Mouse (Mus musculus): ENCODE measurements around the gene Abhd4. TPM values are rescaled to one million over a fixed set of nuclear protein-coding genes. Genes with fewer than 3 reads are reported as not detected.

Gene Abhd4
- 10 to 100 TPM; 65.0 to 65.1 TPM for total RNA-seq (2021)

DNA sequence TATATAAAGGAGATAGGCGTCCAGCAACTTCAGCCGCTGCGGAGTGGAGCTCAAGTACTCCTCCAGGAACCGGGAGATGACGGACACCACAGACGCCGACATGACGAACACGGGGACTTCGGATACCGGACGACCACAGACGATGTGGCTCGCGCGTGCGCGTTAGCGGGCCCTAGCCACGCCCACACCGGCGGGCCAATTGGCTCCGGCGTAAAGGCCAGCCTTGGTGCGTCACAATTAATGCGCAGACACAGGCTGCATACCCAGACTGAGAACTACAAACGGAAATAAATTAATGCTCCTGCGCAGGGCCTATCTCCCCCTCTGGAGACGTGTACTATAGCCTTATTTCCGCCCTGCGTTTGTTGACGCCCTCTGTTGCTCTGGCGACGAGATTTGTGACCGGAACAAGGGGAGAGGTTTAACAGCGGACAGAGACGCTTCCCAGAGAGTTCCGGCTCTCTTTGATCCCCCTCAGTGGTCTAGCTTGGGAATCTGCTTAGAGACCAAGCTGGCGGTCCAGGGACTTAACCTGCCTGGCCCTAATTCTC is at the start of gene Abhd4, which contains the start of gene Dad1:
Gene Abhd4, plus strand, starts transcription at position 448 of the 551 bp plus-strand sequence.
Gene Dad1, minus strand, starts transcription at position 364 of the 551 bp plus-strand sequence.
- peak; percentile 99 for DNase-seq

DNA sequence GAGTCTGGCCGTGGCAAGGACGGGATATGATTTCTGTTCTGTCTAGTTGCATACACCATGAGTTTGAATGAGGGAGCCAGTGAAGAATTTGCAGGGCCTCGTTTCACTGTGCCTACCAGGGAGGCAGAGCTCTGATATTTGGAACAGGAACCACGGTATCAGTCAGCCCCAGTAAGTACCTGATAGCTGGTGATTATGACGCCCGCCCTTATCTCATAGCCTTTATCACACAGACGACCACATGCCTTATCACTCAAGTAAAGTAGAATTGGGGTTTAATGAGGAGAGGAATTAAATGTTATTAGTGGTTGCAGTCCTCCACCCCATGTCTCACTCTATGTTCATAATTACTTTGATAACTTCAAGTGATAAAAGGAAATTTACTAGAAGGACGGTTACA is 49.7 kb upstream of the Abhd4 start:
- DNase-seq, result no peak

DNA sequence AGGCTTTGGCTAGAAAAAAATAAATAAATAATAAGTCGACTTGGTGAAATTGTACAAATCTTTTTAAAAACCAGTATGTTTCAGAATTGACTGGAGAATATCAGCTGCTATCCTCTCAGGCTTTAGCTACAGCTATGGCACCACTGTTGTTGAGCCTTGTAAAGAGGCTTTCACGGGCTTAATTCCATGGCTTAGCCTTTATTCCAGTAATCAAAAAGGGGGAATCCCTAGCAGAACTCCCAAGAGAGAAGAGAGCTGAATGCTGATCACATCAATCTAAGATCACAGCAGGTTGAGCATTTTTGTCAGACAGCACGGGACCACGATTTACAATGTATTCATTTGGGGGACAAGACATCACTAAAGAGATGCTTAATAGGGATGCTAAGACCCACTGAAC is 49.2 kb upstream of the Abhd4 start:
- DNase-seq, result no peak

DNA sequence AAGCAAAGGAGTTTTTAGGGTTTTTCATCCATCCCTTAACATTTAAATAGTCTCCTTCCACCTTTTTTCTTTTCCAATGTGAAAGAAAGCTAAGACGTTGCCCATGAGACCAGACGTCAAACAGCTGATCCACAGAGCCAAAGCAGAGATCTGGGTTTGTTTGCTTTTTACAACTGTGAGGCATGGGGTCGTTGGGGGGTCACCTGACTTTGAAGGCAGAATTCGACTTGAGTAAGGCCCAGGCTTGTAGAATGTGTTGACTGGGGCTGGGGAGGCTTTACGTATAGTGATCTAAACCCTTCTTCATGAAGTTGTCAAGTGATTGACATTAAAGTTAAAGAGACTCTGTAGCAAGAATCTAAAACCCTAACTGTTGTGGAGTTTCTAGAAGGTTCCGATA is 48.1 kb upstream of the Abhd4 start:
- no peak for DNase-seq

DNA sequence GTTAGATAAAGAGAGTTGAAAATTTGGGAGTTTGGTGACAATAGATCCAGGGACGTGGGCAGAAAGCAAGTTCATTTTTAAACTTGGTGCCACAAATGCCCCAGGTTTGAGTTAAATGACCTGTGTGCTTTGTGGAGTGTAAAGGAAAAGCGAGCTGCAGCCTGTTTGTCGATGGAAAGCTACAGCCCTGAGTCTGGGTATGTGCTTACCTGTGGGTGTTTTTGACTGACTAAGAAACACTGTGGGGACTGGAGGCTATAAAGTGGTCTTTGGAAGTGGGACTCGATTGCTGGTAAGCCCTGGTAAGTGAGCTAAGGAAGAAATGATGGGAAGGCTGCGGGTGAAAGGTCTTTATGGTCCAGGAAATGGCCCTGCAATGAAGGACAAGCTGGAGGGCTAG is 47.7 kb upstream of the Abhd4 start:
- DNase-seq, result no peak

DNA sequence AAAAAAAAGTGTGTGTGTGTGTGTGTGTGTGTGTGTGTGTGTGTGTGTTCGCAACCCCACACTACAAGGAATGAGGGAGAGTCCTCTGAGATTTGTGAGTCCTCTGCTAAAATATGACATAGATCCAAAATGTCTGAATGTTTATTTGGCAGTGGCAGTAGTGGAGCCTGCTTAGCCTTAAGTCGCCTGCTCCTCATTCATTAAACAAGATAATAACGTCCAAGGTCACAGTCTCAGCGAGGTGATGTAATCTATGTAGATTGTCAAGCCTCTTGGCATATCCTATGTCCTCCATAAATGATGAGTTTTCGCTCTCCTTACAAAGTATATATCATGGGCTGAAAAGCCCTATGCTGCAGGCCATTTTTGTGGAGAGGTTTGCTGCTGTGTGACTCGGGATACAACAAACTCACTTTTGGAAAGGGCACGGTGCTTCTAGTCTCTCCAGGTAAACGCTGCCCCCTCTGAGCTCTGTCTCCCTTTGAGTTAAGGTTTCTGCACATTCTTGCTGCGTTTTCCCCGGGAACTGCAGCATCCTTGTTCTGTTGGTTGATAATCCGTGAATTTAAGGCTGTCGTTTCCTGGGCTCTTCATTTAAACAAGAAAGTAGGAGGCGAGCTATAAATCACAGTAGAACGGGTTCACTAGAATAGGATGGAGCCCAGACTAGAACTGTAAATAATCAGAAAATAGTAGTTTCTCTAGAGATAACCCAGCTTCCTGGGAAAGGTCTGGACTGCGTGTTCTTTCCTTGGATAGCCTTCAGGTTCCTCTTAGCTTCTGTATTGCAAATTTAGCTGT is 47.0 kb upstream of the Abhd4 start:
- no peak for DNase-seq

DNA sequence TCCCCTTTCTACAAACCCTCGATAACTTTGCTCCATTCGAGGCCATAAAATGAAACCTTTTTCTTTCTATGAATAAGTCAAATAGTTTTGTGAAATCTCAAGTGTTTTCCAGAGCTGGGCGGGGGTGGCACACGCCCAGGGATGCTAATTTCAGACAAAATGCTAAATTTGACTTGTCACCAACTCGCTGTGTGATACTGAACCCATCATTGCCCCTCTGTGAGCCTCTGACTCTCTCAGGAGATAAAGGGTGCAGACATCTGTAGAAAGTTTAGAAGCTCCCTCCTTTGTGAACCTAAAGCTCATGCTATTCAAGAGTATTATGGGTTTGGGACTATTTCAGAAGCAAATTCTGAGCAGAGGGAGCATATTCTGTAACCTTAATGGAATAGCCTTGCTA is 46.1 kb upstream of the Abhd4 start:
- DNase-seq, result no peak

DNA sequence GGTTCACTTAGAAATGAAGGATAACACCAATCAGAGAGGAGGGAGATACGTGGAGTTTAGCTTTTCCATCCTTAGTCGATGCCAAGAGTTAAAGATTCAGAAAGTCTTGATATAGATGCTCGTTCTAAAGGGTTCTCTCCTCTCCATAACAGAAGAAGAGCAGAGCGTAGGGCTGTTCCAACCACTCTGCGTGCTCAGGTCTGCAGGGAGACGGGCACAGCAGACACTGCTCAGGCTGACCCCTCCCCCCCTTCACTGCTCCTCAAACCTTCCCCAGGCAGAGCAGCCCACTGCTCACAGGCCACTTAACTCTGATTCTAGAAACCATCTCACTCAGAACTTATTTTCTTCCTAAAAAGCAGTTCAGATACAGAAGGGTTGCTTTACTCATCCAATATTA is 45.2 kb upstream of the Abhd4 start:
- no peak for DNase-seq

DNA sequence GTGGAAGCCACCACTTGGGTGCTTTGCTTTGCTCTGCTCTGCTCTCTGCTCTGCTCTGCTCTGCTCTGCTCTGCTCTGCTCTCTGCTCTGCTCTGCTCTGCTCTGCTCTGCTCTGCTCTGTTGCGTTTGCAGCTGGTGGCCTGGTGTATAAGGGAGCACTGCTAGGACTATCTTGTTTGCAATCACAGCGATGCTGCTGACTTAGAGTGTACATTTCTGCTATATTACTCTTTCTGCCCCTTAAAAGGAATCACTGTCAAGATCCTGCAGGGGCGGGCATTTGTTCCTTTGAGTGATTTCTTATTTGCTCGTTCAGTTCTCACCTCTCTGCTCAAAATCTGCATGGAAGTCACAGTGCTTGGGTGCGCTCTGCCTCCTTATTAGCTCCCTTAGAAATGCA is 44.1 kb upstream of the Abhd4 start:
- no peak for DNase-seq

DNA sequence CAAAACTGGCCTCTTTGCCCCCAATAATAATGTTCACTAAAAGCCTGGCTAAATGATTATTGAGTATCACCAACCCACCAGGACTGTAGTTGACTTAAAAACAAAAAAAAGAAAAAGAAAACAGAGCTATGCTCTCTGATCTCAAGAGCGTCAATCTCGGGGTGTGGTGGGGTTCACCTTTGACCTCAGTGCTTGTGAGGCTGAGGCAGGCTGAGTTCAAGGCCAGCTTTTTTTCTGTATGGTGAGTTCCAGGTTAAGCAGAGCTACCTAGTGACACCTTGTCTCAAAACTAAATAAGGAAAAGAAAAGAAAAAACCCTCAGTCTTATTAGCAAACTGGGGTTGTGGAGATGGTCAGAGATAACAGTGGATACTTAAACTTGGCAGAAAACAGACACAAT is 43.6 kb upstream of the Abhd4 start:
- no peak for DNase-seq

DNA sequence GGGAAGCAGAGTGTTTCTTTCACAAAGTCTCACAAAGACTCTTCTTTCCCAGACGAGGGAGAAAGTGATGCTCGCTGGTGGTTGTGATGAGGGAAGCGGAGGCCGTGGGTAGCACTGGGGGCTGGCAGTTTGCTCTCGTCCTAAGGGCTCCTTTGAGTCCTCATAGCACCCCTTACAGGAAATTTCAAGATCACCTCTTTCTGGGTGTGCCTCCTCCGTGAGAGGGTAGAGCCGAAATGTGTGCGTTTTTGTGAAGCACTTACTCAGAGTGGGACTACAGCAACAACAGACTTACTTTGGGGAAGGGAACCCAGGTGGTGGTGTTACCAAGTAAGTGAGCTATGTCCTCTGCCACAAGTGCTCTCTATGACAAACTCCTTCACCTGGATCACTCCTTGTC is 42.8 kb upstream of the Abhd4 start:
- DNase-seq, result no peak

DNA sequence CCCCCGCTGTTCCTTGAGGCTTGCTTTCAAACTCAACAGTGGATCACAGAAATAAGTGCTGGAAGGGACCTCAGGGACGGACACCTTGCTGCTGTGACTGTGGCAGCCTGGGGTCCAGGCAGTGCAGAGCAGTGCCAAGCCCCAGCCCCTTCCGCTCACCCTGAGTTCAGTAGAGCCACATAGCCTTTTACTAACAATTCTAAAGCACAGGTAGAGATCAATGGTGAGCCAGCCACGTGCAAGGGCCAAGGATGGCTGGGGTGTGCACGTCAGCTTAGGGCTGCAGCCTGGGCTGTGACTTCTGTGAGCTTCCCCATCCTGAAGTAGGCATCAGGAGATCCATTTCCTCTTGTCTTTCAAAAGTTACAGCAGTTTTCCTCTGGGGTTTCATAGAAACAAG is 42.2 kb upstream of the Abhd4 start:
- DNase-seq, result no peak

DNA sequence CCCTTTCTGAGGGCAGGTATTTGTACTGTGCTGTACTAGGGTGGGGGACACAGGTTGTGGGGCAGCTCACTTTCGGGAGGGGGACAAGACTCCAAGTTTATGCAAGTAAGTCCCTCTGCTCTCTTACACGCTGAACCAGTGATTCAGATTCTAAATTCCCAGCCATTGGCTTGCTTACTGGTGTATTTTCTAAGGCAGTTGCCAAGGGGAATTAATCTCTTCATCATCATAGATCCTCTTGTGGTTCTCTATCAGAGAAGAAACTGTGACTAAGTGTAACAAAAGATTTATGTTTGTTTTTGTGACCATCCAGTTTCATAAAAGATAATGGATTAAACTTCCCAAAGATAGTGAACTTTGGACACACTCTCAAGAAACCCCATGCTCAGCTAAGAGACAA is 40.3 kb upstream of the Abhd4 start:
- DNase-seq, result no peak

DNA sequence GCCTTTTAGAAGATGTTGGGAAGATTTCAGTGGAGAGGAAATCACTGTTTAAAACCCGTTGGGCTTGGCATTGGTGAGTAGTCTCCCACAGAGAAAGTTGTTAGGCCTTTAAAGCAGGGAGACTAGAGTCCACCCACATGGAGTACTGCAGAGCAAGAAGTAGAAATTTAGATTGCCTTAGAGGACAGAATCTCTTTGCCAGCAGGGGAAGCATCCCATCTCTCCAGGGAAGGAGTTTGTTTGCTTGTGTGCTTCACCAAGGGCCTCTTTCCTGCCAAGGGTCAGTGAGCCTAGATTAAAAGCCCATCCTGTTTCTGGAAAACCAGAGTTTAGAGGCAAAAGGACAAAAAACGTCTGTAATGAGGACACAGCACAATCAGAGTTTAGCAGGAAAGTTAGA is 39.5 kb upstream of the Abhd4 start:
- DNase-seq, result no peak

DNA sequence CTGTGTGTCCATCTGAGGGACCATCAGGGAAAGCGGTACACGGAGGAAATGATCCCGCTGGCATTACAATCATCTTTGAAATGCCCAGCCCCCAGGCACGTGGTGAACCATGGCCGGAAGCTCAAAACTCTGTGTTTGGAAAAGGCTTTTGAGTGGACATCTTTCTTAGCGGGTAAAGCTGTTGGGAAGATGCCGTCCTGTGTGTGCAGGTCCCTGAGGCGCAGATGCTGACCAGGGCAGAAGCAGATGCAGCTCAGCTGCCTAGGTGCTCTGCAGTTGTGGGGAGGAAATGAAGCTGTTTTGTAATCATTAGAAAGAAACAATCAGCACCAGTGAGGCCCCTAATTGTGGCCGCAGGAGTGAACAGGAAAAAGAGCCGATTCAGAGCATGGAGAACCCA is 39.1 kb upstream of the Abhd4 start:
- DNase-seq, result no peak

DNA sequence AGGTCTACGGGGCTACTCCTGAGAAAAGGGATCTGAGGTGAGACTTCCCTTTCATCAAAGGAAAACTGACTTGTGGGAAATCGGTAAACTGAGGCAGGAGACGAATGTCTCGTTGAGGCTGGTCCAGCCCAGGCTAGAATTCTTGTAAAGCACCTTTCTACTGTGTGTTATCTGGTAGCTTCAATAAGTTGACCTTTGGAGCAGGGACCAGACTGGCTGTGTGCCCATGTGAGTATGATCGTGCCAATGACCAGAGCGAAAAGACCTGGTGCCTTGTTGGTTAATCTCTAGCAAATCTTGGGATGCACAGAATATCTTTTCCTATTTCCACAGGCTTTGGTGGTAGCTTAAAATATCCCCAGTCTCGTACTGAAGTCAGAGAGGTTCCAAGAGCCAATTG is 37.9 kb upstream of the Abhd4 start:
- DNase-seq, result no peak

DNA sequence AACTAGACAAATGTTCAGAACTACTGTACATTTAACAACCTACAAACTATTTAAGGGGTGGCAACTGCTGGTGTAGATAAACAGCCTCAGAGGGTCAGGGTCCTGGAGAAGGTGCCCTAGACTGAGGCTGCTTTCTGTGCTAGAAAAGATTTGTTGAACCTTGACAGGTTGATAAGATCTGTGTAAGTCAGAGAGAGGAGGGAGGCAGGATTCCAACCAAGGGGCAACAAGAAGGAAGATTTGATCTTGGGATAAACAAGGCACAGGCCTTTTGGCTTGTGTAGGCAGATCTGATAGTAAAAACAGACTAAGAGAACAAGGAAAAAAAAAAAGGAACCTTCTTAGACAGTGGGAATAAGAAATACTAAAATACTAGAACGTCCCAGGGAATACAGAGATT is 35.8 kb upstream of the Abhd4 start:
- DNase-seq, result no peak

DNA sequence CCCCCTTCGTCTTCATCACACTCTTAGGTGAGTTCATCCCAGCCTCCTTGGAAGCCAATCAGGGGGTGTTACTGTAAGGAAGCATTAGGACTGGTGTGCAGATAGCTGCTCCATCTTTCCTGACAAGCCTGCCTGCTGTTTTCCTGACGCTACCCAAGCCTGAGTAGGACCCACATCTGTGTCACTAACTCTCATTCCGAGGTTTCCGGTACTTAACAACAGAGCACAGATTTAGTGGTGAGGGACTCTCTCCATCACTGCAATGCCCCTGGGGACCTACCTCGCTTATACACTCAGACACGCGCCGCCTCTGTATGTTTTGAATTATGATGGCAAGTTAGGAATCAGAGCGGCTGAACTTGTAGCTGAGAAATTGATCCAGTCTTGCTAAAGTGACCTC is 35.3 kb upstream of the Abhd4 start:
- no peak for DNase-seq

DNA sequence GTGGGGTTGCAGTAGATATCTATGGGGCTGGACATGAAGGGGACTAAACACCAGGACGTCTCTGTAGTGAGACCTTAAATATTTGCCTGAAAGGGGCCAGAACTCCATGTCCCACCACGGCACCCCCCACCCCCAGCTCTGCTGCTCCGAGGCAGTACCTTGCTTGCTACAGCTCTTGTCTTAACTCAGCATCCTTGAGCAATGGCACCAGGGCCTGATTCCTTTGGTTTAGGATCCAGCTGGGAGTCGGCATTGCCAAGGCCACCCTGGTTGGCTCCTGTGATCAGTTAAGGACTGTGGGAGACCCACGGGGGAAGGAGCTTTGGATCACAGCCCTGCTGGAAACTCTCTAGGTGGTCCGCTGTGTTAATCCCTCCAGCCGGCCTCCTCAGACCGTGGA is 34.7 kb upstream of the Abhd4 start:
- no peak for DNase-seq

DNA sequence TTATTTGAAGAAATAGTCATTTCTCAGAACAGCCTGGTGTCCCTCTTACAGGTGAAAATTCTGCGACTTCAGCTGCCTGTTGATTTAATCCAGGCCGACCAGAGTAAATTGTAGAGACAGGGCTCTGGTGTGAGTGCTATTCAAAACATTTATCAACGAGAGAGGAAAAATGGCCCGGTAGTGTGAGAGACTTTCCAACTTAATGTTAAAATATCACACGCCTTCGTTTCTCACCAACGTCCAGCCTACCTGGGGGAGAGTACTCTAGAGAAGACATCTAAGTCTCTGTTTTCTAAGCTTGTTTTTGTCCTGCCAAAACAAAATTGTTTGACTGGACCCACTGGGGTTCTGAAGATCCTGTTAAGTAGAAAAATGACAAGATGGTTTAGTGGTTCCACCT is 34.1 kb upstream of the Abhd4 start:
- no peak for DNase-seq

DNA sequence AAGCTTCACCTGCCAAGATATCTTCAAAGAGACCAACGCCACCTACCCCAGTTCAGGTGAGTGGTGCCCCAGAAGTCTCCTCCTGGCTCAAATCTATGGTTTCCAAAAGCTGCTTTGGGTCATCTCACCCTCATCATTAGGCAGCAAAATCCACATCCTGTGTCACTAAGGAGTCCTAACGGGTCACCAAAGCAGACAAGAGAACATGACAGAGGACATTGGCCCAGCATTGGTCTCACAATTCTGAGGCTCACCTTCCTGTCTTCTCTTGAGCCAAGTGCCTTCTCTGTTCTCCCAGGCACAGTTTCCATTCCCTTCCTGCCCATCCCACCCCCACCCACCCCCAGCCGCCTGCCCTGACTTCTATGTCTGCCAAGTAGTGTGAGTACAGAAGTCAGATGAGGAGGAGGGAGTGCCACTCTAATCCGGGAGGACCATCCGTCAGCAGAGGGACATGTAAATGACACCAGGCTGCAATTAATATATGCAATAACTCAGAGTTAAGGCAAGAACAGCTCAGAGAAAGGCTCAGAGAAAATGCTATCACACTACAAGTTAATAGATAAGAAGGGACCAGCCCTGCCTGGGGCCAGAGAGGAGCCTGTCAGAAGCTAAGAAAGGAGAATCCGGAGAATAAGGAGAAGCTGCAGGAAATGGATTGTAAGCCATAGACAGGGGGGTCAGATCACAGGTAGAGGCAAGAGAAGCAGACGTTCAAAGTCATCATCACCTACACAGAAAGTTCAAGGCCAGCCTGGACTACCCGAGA is 33.1 kb upstream of the Abhd4 start:
- DNase-seq, result no peak

DNA sequence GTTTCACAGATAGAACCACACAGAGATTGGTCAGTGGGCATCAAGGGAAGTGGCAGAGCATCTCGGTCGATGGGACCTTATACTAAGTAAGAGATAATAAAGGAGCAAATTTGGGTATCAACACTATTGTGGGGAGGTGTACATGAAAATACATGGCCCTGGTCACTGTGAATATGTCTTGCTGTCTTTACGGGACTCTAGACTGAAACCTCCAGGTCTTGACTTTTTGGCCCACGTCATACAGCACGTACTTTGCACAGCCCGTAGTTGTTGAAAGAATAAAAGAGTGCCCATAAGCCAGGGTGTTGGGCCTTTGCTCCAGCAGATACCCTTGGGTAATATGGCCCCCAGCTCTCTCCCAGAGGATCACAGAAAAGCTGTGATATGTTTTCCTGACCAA is 32.3 kb upstream of the Abhd4 start:
- no peak for DNase-seq

DNA sequence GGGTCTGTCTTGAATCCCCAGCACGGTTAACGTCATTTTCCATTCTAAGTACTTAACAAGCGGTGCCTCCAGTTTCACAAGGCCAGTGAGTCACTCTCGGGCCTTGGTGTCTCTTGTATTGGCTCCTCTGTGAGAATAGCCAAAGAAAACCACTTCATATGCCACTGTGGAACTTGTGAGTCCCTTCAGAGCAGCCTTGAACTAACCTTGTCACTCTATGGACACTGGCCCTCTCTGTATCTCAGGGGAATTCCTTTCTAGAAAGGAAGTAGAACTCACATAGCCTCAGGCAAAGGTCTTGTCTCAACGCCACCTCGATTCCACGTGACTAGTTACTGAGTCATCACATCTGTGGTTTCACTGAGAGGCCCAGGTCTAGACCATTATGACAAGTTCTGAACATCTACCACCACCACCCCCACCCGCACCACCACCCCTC is 31.7 kb upstream of the Abhd4 start:
- no peak for DNase-seq

All from heart, postnatal 4 days (tissue).